Mouse (Mus musculus) spleen, postnatal 14 days (tissue): ENCODE measurements around the gene Pcdh15.

Source experiments
- DNase-seq, 2 experiments: peaks; one replicate each; pipeline ENCODE4 v3.0.0; 2021 to 2022; ENCODE audit warnings: low spot score in 2 of 2

Pcdh15 gene

DNA sequence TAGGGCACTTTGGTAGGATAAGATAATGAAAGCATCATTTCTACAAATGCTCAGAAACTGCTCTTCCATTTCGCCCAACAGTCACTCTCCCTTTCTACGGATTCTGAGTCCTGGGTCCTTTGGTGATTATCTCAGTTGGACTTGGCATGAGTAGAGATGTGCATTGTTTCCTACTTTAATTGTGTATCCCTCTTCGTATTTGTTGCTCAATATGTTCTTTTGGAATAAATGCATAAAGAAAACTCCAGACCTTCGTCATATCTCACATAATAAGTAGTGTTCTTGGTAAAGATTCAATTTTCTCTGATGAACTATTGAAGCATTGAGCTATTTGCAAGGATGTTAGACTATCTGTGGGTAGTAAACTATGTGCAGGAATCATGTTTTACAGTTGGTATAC lies 854.2 kb downstream of the Pcdh15 start:
- no peak for DNase-seq

DNA sequence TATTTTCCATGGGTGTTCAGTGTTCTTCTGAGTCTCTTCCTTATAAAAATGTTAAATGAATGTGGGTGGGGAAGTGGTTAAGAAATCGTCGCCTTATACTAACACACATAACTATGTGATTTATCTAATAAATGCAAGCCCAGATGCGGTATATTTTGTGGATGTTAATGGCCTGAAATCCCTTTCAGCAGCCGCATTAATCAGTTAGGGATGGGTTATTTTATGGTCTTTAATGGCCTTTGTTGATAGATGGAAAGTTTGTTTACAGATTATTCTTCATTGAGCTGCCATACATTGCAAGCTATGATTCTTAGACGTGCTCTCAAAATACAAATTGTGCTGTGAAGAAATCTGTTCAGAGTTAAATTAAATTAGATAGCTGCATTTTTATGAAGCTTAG lies 884.9 kb downstream of the Pcdh15 start:
- no peak for DNase-seq

DNA sequence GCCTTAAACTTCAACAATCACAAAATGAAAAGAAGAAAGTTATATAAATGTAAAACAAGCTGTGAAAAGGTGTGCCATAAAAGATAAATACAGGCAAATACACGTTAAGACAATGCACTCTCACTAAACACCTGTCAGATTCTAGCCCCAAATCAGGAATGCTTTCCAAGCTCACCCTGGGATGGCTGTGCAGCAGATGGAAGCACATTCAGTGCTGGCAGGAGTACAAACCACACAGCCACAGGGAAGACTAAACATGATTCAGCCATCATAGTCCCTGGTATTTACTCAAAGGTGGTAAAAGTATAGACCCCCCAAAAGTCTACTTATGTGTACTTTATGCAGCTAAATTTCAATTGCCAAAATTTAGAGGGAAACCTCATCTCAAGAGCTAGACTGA lies 909.7 kb downstream of the Pcdh15 start:
- no peak for DNase-seq

DNA sequence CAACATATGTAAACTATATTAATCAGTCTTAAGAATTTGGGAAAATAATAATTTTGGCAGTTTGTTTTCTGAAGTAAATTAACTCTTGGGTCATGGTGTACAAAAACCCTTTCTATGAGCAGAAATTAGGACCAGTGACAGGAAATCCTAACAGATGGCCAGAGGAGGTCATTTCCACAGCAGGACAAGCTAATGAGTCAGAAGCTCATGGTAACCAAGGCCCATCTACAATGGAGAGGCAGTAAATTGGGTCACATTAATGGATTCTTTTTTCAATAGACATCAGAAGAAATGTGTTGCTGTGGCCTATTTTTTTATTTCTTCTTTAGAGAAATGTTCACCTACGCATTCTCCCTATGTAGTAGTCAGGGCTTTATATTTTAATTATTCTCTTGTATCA lies 923.9 kb downstream of the Pcdh15 start:
- no peak for DNase-seq

DNA sequence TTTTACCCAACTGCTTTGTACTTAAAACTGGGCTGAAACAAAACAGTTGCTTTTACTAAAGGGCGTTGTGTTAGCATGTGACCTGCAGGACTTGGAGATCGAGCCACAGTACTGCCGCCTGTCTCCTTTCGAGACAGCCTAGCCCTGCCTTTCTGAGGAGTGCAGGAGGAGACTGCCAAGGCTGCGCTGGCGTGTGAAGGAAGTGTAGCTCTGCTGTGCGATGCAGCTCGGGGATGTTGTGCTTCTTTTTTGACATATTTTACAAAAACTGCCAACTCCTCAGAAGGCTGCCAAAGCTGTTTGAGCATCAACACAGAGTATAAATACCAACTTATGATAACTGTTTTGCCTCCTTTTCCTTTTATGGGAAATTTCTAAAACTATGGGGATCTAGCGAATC lies 953.9 kb downstream of the Pcdh15 start:
- DNase-seq: no peak

DNA sequence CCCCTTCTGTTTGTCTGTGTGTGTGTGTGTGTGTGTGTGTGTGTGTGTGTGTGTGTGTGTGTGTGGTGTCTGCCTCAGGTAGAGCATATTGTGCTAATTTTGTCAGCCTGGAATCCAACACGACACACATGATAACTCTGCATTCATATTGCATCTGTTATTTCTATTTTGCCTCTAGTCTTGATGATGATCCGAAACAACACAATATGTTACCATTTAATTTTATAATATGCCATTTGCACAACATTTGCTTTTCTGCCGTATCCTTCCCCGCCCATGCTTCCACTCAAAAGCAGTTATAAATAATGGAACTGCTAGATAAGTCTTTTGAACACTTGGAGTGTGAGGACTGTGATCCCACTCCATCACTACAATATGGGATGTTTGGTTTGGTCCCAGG lies 987.5 kb downstream of the Pcdh15 start:
- DNase-seq: no peak

DNA sequence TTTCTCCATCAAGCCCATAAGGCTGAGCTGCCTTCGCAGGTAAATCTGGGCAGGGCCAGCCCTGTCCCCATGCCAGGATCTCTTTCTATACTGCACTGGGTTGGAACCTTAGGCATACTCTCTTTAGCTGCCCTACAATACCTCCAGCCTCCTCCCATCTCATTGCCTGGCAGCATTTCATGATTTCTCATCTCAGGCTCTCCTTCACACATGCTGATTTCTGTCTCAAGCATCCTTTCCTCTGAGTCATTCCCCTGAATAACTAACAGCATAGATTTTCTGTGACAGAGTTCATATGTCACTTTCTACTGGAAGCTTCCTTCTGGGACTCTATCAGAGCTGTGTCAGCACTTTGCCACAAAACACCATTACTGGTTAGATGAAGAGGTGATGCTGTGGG lies 999.2 kb downstream of the Pcdh15 start:
- no peak for DNase-seq

DNA sequence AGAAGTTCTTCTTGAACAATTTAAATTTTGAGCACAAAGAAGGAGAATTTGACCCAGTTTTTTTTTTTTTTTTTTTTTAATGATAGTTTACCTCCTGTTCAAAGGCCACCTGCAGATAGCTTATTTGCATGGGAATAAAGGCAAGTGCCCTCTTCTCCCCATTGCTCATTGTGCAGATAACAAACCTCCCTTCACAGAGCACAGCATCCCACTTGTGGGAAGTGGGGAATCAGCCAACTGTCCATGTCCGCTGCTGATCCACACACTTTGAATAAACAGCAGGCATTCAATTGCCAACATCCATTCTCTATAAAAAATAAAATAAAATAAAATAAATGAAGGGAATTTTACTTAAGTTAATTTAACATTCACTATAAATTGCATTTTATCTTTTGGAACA lies 1015.0 kb downstream of the Pcdh15 start:
- DNase-seq: no peak

GRCm38 (mm10) chr10:74116817-74117216 lies 1017.7 kb downstream of the Pcdh15 start:
- DNase-seq: no peak

GRCm38 (mm10) chr10:74123421-74123820 lies 1024.3 kb downstream of the Pcdh15 start:
- no peak for DNase-seq

DNA sequence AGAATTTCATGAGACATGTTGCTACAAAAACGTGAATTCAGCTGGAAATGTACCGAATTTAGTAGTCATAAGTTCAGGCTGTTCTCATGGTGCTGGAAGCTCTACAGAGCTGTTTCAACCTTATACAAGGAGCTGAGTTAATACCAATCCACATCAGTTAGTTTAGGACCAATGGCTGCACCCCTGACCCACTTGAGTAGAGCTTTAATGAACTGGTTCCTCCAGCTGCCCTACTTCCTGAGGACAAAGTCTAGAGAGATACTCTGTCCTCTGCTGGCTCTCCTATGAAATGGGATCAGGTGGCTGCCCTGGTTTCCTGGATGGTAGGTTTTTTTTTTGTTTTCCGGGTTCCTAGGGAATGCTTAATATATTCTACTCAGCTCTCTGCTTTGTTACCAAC lies 1030.0 kb downstream of the Pcdh15 start:
- DNase-seq: no peak

- no peak for DNase-seq
These were observed 1030.5 kb downstream of the Pcdh15 start for GRCm38 (mm10) chr10:74129665-74130064.

DNA sequence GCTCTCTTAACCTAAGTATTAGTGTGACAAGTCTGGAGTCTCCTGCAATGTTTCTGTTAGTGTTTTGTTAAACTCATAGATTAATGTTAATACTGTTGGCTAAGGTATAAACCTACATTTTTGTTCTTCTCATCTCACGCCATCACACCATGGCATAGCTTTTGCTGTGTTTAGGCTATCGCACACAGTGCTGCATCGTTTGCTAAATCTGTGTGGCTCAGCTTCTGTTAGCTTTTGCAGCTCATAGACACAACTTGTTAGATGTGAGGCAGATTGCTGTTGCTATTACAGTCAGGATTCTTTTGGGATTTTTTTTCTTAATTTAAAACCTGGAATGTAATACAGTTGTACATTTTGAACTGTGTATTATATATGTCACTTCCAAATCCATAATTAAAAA lies 1031.7 kb downstream of the Pcdh15 start:
- no peak for DNase-seq

- no peak for DNase-seq
These were observed 1048.8 kb downstream of the Pcdh15 start for GRCm38 (mm10) chr10:74147966-74148365.

- no peak for DNase-seq
These were observed 1082.8 kb downstream of the Pcdh15 start for GRCm38 (mm10) chr10:74181921-74182320.

GRCm38 (mm10) chr10:74203650-74204049 lies 1104.5 kb downstream of the Pcdh15 start:
- no peak for DNase-seq

DNA sequence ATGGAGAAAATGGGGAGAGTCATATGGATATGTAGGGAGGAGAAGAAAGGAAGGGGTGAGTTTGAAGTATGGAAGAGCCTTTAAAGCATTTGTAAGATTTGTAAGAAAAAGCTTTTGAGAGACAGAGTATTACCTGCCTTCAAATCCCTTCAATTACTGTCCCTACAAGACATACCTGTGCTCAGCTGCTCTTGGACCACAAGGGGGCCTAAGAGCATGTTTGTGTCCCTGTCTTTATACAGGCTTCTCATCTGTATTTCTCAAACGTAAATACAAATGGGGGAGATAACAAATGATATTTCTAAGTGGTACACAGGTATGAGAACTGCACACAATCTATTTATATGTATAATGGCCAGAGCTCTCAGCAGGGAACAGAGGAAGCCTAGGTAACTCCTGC lies 1118.1 kb downstream of the Pcdh15 start:
- DNase-seq: no peak

- DNase-seq: no peak
These were observed 1121.3 kb downstream of the Pcdh15 start for GRCm38 (mm10) chr10:74220439-74220838.

DNA sequence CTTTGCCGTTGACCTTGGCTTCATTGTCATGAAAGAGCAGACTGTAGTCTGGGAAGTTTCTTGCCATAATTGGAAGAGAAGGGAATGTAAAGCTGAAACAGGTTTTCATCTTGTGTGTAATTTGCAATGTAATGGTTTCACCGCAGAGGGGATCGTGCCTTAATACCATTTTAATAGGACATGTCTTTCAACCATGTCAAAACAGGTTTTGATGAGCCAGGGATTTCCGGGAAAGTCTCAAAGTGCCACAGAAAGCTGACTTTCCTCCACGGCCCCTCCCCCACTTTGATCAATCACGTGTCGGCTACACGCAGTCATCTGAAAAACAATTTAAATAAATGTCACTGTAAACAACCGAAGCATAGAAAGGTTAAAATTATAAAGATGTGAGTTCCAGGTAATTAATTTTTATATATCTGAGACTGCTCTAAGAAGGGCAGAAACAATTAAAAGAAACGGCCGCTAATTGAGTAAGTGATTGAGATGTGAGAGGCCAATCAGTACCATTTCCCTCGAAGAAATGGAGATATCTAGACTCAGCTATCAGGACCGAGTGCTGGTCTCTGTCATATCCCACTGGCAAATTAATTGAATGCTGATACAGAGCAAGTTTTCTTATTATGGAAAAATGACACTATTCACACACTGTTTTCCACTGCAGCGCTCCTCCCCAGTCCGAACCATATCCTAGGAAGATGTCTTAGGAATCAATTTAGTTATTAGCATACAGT lies 1158.7 kb downstream of the Pcdh15 start:
- DNase-seq: no peak

DNA sequence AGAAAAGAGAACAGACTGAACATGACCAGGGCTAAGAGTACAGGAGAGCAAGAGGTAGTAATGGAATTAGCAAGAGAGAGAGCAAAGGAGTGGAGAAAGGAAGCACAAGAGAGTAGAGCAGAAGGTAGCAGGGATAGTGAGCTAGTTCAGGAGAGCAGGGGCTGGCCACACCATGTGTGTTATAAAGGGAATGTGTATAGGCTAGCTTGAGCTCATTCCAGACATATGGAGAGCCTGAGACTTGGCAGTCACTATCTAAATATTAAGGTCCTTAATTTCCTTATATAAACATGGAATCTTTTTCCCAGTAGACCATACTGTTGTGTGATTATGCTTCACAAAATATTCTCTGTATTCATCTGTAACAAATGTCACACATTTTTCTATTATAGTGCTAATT lies 1159.5 kb downstream of the Pcdh15 start:
- DNase-seq: no peak

GRCm38 (mm10) chr10:74269637-74270269 lies 1170.6 kb downstream of the Pcdh15 start:
- no peak for DNase-seq

DNA sequence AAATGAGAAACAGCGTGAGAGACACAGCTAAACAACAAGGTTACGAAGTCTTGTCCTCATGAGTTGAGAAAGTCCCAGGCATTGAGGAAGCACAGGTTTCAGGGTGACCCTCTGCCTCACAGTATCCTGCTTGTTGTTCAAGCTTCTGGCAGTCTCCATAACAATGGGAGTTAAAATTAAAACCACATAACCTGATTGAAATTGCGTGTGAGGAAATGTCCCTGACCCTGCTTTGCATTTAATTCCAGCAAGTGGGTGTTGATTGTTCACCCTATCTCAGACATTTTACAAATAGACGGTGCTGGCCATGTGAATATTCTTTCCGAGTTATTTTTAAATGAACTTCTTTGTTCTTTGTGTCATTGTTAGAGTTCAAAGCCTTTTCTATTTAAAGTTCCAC lies 1171.8 kb downstream of the Pcdh15 start:
- DNase-seq: no peak

DNA sequence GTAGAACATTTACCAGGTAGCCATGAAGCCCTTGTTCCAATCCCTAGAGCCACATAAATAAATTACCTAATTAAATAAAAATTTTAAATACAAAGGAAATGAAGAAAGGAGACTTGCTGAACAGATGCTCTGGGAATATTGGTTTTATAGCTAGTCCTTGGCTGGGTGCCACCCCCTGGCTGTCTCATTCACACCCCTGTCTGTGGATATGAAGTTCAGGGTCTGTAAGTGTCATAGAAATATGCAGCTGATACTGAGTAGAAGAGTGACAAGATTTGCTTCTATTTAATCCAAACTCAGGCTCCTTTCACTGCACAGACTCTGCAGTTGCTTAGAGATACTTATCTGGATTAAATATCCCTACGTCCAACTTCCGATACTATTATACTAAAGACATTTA lies 1205.0 kb downstream of the Pcdh15 start:
- DNase-seq: no peak
